ENCODE assay signal across 10 mouse cellular contexts in genomic region chr12:57534879-57535611, GRCm38 (mm10). TPM values are rescaled to one million over a fixed set of nuclear protein-coding genes. Genes with fewer than 3 reads are reported as not detected.
DNase-seq lines count a peak whose midpoint lies in the region; ATAC-seq and TF ChIP-seq lines count a peak whose summit lies in the region.
"Had no signal": no experiment of that assay in that cellular context is flagged by ENCODE, and none has a peak within 500 bp of the region (broad histone marks: within the 10 kb centered on the region; RNA-seq: fewer than 3 reads in every experiment).

No protein-coding gene starts in this region.

- no peak overlapping the region for H3K9ac ChIP-seq in heart, embryonic 12.5 days
- H3K9ac ChIP-seq in forebrain, postnatal 0 days: no peak overlapping the region
- no peak overlapping the region for H3K9ac ChIP-seq in liver, embryonic 14.5 days (replicated peaks)
- no peak overlapping the region for H3K9ac ChIP-seq in neural tube, embryonic 14.5 days (replicated peaks; ENCODE audit: low read depth, low read length)

- WGBS in heart, embryonic 12.5 days: 1% methylated on average over 33 of the region's 39 CpGs
- 2% methylated on average over 35 of the region's 39 CpGs for WGBS in forebrain, postnatal 0 days
- WGBS in liver, embryonic 14.5 days (ENCODE audit: insufficient replicate concordance): 4% methylated on average over 37 of the region's 39 CpGs
- WGBS in neural tube, embryonic 14.5 days: under 1% methylated on average over 35 of the region's 39 CpGs

- H3K4me3 ChIP-seq in heart, embryonic 12.5 days: 0 out of 2 replicates have a peak overlapping the region, but pooled peaks have one; percentile 13
- H3K4me3 ChIP-seq in forebrain, postnatal 0 days (ENCODE audit: low read depth, low read length): no peak overlapping the region
- H3K4me3 ChIP-seq in liver, embryonic 14.5 days (ENCODE audit: insufficient read depth in 1 of 2, low read depth in 2 of 2, low read length in 2 of 2): no peak overlapping the region
- H3K4me3 ChIP-seq in neural tube, embryonic 14.5 days (ENCODE audit: low read depth, low read length): no peak overlapping the region

- no peak overlapping the region for H3K27ac ChIP-seq in heart, embryonic 12.5 days (ENCODE audit: poor library complexity, severe bottlenecking)
- no peak overlapping the region for H3K27ac ChIP-seq in forebrain, postnatal 0 days (ENCODE audit: low read depth, low read length)
- H3K27ac ChIP-seq in liver, embryonic 14.5 days: no peak overlapping the region
- H3K27ac ChIP-seq in neural tube, embryonic 14.5 days (ENCODE audit: low read depth, low read length): no peak overlapping the region

- peak; percentile 48; the same call in 1 of the 2 replicates for ATAC-seq in heart, embryonic 12.5 days (ENCODE audit: insufficient number of reproducible peaks, low FRiP score)
- peak; percentile 25; the same call in 1 of the 2 replicates for ATAC-seq in forebrain, postnatal 0 days
- peak; percentile 61 for ATAC-seq in liver, embryonic 14.5 days (ENCODE audit: insufficient read depth)
- peak; percentile 45; the same call in 1 of the 2 replicates for ATAC-seq in neural tube, embryonic 14.5 days (ENCODE audit: low read depth)
- ATAC-seq in frontal cortex, adult (ENCODE audit: low TSS enrichment): no peak

- H3K9me3 ChIP-seq in heart, embryonic 12.5 days (replicated peaks): no peaks in the 10 kb centered on the region
- H3K9me3 ChIP-seq in forebrain, postnatal 0 days (ENCODE audit: low read length): no peaks in the 10 kb centered on the region
- H3K9me3 ChIP-seq in liver, embryonic 14.5 days (ENCODE audit: control insufficient read depth, low read length): no peaks in the 10 kb centered on the region
- H3K9me3 ChIP-seq in neural tube, embryonic 14.5 days (ENCODE audit: control insufficient read depth, low read length): no peaks in the 10 kb centered on the region

- TF ChIP-seq EP300 in liver, embryonic 14.5 days (IDR thresholded peaks at IDR 0.05; ENCODE audit: low read depth): no peak

- H3K4me2 ChIP-seq in heart, embryonic 12.5 days: peak overlapping the region; percentile 44; the same call in 1 of the 2 replicates
- no peak overlapping the region for H3K4me2 ChIP-seq in forebrain, postnatal 0 days (ENCODE audit: low read depth)
- peak overlapping the region; percentile 20; the same call in 1 of the 2 replicates for H3K4me2 ChIP-seq in liver, embryonic 14.5 days (ENCODE audit: low read depth)
- no peak overlapping the region for H3K4me2 ChIP-seq in neural tube, embryonic 14.5 days (ENCODE audit: low read depth, low read length)

- no peaks in the 10 kb centered on the region for H3K36me3 ChIP-seq in heart, embryonic 12.5 days
- H3K36me3 ChIP-seq in forebrain, postnatal 0 days (ENCODE audit: insufficient read depth): no peaks in the 10 kb centered on the region
- H3K36me3 ChIP-seq in liver, embryonic 14.5 days (replicated peaks; ENCODE audit: control insufficient read depth, insufficient read depth, low read depth): no peaks in the 10 kb centered on the region
- H3K36me3 ChIP-seq in neural tube, embryonic 14.5 days (ENCODE audit: control insufficient read depth, insufficient read depth, low read length): no peaks in the 10 kb centered on the region

- no peak for DNase-seq in heart, postnatal 14 days
- DNase-seq in forebrain, postnatal 0 days: no peak
- no peak for DNase-seq in liver, embryonic 14.5 days (ENCODE audit: low read depth in 3 of 3, low spot score in 3 of 3)
- no peak for DNase-seq in yolk sac, embryonic 10.5 days (ENCODE audit: low spot score)
- no peak for DNase-seq in frontal cortex, postnatal 10 days (ENCODE audit: low spot score in 2 of 2)
- DNase-seq: B cell, adult 2 months; kidney, adult 9 months had no signal

- intact Hi-C loops in heart, postnatal 14 days (cut with DNase I): loop anchor here (5.0 kb wide), 1 partner anchor 838 kb away; no protein-coding TSS in a partner anchor

- peaks cover 81% of the 10 kb centered on the region for H3K27me3 ChIP-seq in heart, embryonic 12.5 days (replicated peaks)
- peaks cover 61% of the 10 kb centered on the region for H3K27me3 ChIP-seq in forebrain, postnatal 0 days (ENCODE audit: insufficient read depth, low read length)
- H3K27me3 ChIP-seq in liver, embryonic 14.5 days (ENCODE audit: control insufficient read depth, insufficient read depth, low read length): peaks cover 55% of the 10 kb centered on the region
- peaks cover 69% of the 10 kb centered on the region for H3K27me3 ChIP-seq in neural tube, embryonic 14.5 days (ENCODE audit: control insufficient read depth, insufficient read depth, low read length)

- no peak for TF ChIP-seq CTCF in forebrain, postnatal 0 days (IDR thresholded peaks at IDR 0.05; ENCODE audit: low read depth)
- TF ChIP-seq CTCF in liver, embryonic 14.5 days (IDR thresholded peaks at IDR 0.05; ENCODE audit: low read depth): no peak

- H3K4me1 ChIP-seq in heart, embryonic 12.5 days (replicated peaks): peaks cover 13% of the 10 kb centered on the region
- H3K4me1 ChIP-seq in forebrain, postnatal 0 days (ENCODE audit: insufficient read depth): no peaks in the 10 kb centered on the region
- no peaks in the 10 kb centered on the region; a peak in 1 of 4 replicates for H3K4me1 ChIP-seq in liver, embryonic 14.5 days (replicated peaks; ENCODE audit: control insufficient read depth in 2 of 2, insufficient read depth in 2 of 2, low read length in 1 of 2)
- no peaks in the 10 kb centered on the region for H3K4me1 ChIP-seq in neural tube, embryonic 14.5 days (ENCODE audit: control insufficient read depth, insufficient read depth, low read length)

RNA-seq across cellular contexts. Expression of gene Foxa1, which starts 11.7 kb away (rescaled TPM):
- 0.13 and 0.26 TPM in 2 replicates for polyA plus RNA-seq in heart, embryonic 12.5 days (2016; fragmentation: Nextera tagmentation; extraction: Ambion mirVana)
- total RNA-seq in heart, postnatal 14 days (2021): under 1 TPM in 1 of 2 experiments, not detected in 1; 0.33 TPM
- total RNA-seq in forebrain, postnatal 0 days (2014; rRNA removed): 0.08 and 1.2 TPM in 2 replicates
- polyA plus RNA-seq in forebrain, postnatal 0 days (2015; fragmentation: Nextera tagmentation; extraction: Ambion mirVana): 0.23 and 0.36 TPM in 2 replicates
- 1.9 and 2.0 TPM in 2 replicates for polyA plus RNA-seq in liver, embryonic 14.5 days (2012; rRNA removed)
- 0.63 and 1.1 TPM in 2 replicates for polyA plus RNA-seq in liver, embryonic 14.5 days (2014; fragmentation: Nextera tagmentation; extraction: Ambion mirVana)
- polyA plus RNA-seq in neural tube, embryonic 14.5 days (2014; fragmentation: Nextera tagmentation; extraction: Ambion mirVana): 0.76 and 0.80 TPM in 2 replicates

RNA-seq across cellular contexts. Expression of gene Ttc6, which starts 28.9 kb away (rescaled TPM):
- polyA plus RNA-seq in heart, embryonic 12.5 days (2016; fragmentation: Nextera tagmentation; extraction: Ambion mirVana): 0.20 and 0.49 TPM in 2 replicates
- not detected for total RNA-seq in heart, postnatal 14 days (2021)
- total RNA-seq in forebrain, postnatal 0 days (2014; rRNA removed): 1.2 TPM in 2 replicates
- 0.34 and 0.74 TPM in 2 replicates for polyA plus RNA-seq in forebrain, postnatal 0 days (2015; fragmentation: Nextera tagmentation; extraction: Ambion mirVana)
- polyA plus RNA-seq in liver, embryonic 14.5 days (2012; rRNA removed): 0.04 and 0.08 TPM in 2 replicates
- polyA plus RNA-seq in liver, embryonic 14.5 days (2014; fragmentation: Nextera tagmentation; extraction: Ambion mirVana): 0.04 TPM in 1 of 2 replicates, not detected in the other
- 0.81 and 0.82 TPM in 2 replicates for polyA plus RNA-seq in neural tube, embryonic 14.5 days (2014; fragmentation: Nextera tagmentation; extraction: Ambion mirVana)

Comparison
In these comparisons a context has a peak if more than half of its experiments do, and no peak if none do; other contexts are left out.
1. H3K4me2 ChIP-seq: peak in heart, embryonic 12.5 days (single experiment) and liver, embryonic 14.5 days (single experiment); none in forebrain, postnatal 0 days (single experiment) and neural tube, embryonic 14.5 days (single experiment).